Mouse (Mus musculus) embryonic stem cell, embryonic (primary cell): Measurements from ENCODE around the gene Sec22b.

ENCODE experiments used
- CTCF ChIA-PET, 4 experiments: fragments of 300-600 bp in 2 of 4; fragments of 350-600 bp in 2 of 4; sonication (Branson Sonifier 250); formaldehyde crosslinking; loops; one replicate each; lab custom pipeline; 2022; ENCODE audit warnings: inconsistent platforms in 2 of 4; lab: Charles Lee
- POLR2A ChIA-PET, 4 experiments: fragments of 300-600 bp in 2 of 4; fragments of 350-600 bp in 2 of 4; sonication (Branson Sonifier 250); formaldehyde crosslinking; loops; one replicate each; lab custom pipeline; 2022; ENCODE audit warnings: antibody characterized with exemption in 4 of 4, inconsistent platforms in 1 of 4; lab: Charles Lee

Gene Sec22b

DNA sequence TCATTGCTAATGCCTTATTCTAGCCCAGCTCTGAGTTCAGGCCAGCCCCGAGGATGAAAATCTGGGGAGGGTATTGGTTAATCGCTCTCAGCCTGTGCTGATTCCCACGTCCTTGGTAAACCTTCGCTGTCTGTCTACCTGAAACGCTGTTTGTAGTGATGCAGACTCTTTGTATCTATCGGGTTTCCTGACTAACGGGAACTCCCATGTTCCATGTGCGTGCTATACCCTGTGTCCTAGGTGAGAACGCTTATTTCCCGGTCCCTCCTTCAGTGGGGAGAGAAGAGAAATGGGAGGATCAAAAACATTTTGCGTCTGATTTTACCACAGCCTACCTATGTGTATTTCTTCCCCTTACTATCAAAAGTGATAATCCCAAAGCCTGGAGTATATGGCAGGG is 31.8 kb downstream of the Sec22b start:
- POLR2A ChIA-PET = interaction anchor here in 2 of 4 experiments (0.6 to 1.1 kb wide), 3 partner anchors 49 to 1301 kb away, joined by 3 to 4 read pairs (median 3); no protein-coding TSS in a partner anchor
- CTCF ChIA-PET = interaction anchor here in 2 of 4 experiments (0.7 to 1.0 kb wide), 2 partner anchors 243 to 339 kb away, joined by 3 read pairs; no protein-coding TSS in a partner anchor

DNA sequence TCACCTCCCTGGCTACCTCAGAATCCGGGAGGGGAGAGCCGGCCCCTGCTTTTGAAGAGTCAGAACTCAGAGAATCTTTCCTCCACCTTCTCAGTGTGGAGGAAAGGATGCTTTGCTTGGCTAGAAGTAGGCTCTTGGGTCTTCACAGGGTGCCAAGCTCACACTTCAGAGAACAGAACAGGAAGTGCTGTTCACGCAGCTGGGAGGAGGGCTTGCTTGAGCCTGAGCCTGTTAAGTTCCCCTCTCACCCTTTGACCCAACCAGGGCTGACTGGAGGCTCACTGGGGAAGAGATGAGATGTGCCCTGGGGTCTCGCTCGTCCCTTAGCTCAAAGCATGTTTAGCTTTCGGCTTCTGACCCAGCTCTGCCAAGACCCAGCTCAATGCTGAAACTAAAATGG is 32.3 kb downstream of the Sec22b start:
- POLR2A ChIA-PET = interaction anchor here in 2 of 4 experiments (0.5 to 1.0 kb wide), 5 partner anchors 11 to 1301 kb away, joined by 3 to 4 read pairs (median 3); no protein-coding TSS in a partner anchor
- CTCF ChIA-PET = interaction anchor here in 2 of 4 experiments (0.7 to 1.0 kb wide), 2 partner anchors 242 to 339 kb away, joined by 3 read pairs; no protein-coding TSS in a partner anchor

DNA sequence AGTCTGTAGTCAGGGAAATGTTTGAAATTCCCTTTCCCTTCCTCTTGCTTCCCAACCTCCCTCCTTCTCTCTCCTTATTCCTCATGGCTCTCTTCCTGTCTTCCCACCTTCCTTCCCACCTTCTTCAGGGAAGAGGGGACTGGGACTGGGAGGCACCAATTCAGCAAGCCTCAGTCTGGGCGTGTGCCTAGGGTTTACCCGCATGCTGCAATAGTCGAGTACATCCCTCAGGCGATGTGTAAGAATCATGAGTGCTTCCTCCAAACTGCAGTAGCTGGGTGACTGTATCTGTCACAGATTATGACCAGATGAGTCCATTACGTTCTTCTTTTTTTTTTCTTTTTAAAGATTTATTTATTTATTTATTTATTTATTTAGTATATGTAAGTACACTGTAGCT is 32.8 kb downstream of the Sec22b start:
- ChIA-PET POLR2A (interaction anchor here in 2 of 4 experiments (0.5 to 1.0 kb wide), 3 partner anchors 10 to 1077 kb away, joined by 3 read pairs; no protein-coding TSS in a partner anchor), CTCF (interaction anchor here in 1 of 4 experiments (1.0 kb wide), 1 partner anchor 242 kb away, joined by 3 read pairs; no protein-coding TSS in a partner anchor)

DNA sequence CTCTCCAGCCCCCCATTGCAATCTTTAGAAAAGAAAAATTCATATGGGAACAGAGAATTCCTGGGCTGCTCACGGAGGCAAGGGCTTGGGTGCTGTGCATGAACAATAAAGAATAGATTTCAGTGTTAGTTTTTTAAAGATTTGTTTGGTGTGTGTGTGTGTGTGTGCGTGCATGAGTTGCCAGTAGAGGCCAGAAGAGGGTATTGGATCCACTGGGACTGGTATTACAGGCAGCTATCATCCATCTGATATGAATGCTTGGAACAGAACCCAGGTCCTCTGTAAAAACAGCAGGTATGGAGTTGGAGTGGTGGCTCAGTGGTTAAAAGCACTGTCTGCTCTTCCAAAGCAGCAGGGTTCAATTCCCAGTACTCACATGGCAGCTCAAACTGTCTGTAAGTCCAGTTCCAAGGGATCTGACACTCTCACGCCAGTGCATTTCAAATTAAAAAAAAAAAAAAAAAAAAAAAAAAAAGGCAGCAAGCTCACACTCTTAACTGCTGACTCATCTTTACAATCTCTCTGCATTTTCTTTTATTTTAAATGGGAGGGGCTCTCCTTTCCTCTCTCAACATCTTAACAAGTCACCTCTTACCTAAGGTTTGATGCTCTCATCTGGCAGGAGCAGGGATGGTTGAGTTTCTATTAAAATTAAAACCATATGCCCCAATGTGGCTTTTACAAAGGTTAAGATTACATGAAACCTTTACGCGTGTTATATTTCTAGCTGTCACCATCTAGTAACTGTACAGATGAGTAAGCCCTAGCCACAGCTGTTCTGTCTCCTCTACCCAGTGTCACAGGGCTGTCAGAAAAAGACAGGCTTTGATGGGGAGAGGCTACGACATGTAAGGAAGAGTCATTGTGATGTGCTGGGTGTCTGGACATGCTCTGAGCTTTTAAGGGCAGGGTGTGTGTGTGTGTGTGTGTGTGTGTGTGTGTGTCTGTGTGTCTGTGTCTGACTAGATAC is 33.6 kb downstream of the Sec22b start:
- POLR2A ChIA-PET = interaction anchor here in 2 of 4 experiments (0.6 to 1.0 kb wide), 2 partner anchors 9 to 20 kb away, joined by 3 read pairs; no protein-coding TSS in a partner anchor
- CTCF ChIA-PET = interaction anchor here in 2 of 4 experiments (0.7 to 1.3 kb wide), 2 partner anchors 20 to 184 kb away, joined by 3 to 6 read pairs; no protein-coding TSS in a partner anchor

DNA sequence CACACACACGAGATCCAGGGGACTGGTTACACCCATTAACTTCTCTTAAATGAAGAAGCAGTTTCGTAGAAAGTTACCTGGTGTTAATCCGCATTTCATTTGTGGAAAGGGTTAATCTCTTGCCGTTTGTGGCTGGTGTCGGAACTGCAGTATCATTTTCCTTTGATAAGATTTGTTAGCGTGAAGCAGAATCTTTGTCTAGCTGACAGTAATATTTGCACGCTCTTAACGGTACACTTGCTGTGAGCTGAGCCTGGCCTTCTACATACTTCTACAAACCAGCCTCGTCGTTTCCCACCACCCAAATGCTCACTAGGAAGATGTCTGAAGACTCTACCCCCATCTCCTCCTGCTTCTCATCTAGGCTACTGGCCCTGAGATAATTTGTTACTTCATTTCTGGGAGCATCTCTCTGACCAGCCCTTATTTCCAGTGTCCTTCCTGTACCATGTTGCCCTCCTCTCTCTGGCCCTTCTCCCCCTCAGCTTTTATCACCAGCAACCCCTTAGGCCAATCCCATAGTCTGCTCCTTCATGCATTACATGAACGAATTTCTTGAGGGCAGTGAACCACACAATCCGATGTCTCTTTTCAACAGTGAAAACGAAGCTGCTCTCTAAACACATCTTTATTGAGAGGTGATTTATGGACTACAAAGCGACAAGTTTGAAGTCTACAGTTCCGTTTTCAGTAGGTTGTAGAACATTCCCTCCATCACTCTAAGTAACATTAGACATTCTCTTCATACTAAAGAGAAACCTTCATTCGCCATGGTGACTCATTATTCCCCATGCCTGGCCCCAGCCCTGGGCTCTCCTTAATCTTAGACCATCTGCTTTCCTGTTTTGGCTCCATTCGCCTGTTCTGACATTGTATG is 36.3 kb downstream of the Sec22b start:
- ChIA-PET CTCF (no interaction called here), POLR2A (interaction anchor here in 1 of 4 experiments (0.5 to 0.7 kb wide), 2 partner anchors 9 to 324 kb away, joined by 4 to 6 read pairs; no protein-coding TSS in a partner anchor)

GRCm38 (mm10) chr3:97937945-97938266 is 36.9 kb downstream of the Sec22b start:
- CTCF ChIA-PET = no interaction called here
- POLR2A ChIA-PET = no interaction called here

DNA sequence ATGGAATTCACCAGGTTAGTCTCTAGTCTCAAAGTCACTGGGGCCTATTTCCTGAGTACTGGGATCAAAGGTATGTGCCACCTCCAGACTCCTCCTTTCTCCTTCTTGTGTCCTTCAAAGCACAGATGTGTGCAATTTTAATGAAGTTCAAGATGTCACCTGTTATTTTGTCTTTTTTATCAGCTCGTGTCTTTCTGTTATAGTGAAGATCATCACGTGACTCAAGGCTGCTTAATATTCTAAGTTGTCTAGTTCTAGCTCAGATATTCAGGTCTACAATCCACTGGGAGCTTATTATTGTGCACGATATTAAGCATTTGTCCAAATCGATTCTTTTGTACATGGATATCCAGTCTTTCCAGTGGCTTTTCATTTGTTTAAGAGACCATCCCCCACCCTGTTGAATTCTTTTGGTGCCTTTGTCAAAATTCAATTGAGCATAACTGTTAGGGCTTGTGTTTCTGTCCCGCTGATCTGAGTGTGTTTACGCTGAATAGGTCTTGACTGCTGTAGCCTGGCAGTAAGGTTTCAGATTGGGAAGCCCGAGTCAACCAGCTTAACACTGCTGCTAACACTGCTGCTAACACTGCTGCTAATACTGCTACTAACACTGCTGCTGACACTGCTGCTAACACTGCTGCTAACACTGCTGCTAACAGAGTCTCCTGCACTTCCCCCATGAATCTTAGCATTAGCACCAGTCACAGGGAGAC is 38.0 kb downstream of the Sec22b start:
- ChIA-PET POLR2A (no interaction called here), CTCF (interaction anchor here in 1 of 4 experiments (0.6 kb wide), 1 partner anchor 806 kb away, joined by 5 read pairs; no protein-coding TSS in a partner anchor)

DNA sequence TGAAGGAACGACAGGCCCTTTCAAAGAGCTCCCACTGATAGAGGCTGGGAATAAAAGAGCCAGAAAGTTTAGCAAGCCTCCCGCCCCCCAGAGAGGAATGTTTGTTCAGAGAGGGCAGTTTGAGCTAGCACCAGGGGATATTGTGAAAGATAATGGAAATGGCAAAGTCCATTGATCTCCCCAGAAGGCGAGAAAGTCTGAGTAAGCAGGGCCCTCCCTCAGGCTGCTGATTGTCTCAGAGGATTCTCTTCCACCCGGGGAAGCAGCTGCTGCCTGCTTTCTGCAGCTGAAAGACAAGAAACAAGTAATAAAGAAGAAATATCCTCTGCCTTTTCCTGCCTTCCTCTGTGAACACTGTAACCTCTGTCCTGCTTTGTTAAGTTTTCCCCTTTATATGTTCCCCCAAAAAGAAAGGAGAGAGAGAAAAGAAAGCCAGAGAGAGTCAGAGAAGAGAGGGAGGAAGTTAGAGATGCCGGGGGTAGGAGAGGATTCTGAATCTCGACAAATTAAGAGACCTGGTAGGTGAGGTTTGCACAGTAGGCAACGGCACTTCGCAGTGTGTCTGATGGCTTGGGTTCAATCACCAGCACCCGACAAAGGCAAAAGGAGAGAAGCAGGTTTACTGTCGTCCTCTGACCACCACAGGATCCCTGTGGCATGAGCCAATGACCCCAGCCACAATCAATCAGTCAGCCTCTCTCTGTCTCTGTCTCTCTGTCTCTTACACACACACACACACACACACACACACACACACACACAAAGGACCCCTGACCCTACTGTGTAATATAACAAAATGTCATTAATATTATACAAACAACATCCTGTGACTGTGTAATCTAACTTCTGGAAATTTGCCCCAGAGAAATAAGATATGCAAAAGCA is 38.9 kb downstream of the Sec22b start:
- ChIA-PET POLR2A (no interaction called here), CTCF (no interaction called here)

DNA sequence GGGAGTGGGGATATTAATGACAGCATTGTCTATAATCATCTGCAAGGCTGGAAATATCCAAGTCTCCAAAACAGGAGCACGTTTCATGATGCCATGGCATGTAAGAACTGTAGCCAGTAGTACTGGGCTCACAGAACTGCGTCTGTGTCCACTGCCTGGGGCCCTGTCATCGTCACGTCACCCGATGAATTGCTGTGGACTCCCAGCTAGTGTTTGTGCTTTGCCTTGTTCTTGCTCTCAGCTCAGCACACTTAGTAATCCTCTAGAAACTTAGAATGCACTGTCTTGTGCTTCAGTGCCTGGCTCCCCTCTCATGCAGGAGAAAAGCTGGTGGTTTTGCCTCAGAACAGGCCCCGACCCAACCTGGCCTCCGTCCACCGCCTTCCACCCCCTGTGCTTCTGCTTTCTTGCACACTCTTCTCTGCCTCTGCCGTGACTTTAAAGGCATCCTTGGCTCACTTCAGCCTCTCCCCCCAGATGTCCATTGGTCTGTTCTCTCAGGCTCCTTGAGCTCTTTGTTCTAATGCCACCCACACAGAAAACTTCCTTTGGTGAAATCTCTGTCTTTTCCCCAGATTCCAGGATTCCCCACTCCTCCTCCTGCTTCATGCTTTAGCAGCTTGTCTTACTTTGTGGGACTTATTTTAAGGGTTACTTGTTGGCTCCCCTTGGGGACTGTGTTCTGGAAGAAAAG is 39.7 kb downstream of the Sec22b start:
- POLR2A ChIA-PET = no interaction called here
- CTCF ChIA-PET = interaction anchor here in 2 of 4 experiments (0.6 to 2.0 kb wide), 2 partner anchors 259 to 281 kb away, joined by 5 read pairs; no protein-coding TSS in a partner anchor

GRCm38 (mm10) chr3:97941440-97942259 is 40.7 kb downstream of the Sec22b start:
- POLR2A ChIA-PET = interaction anchor here in 2 of 4 experiments (0.6 to 0.8 kb wide), 2 partner anchors 40 to 254 kb away, joined by 3 to 4 read pairs; partner anchors contain the start of gene Sec22b (in 1 of the 2)
- CTCF ChIA-PET = interaction anchor here in 3 of 4 experiments (0.6 to 2.0 kb wide), 3 partner anchors 260 to 280 kb away, joined by 3 to 5 read pairs (median 5); no protein-coding TSS in a partner anchor

GRCm38 (mm10) chr3:97942260-97942950 is 41.4 kb downstream of the Sec22b start:
- ChIA-PET CTCF (interaction anchor here in 2 of 4 experiments (0.6 to 2.0 kb wide), 3 partner anchors 246 to 261 kb away, joined by 3 to 5 read pairs (median 3); no protein-coding TSS in a partner anchor), POLR2A (interaction anchor here in 2 of 4 experiments (0.6 to 0.8 kb wide), 2 partner anchors 41 to 254 kb away, joined by 3 to 4 read pairs; partner anchors contain the start of gene Sec22b (in 1 of the 2))

- ChIA-PET POLR2A (interaction anchor here in 1 of 4 experiments (1.3 kb wide), 1 partner anchor 11 kb away, joined by 3 read pairs; no protein-coding TSS in a partner anchor), CTCF (no interaction called here)
Measured at GRCm38 (mm10) chr3:97944462-97944861, 43.5 kb downstream of the Sec22b start.

DNA sequence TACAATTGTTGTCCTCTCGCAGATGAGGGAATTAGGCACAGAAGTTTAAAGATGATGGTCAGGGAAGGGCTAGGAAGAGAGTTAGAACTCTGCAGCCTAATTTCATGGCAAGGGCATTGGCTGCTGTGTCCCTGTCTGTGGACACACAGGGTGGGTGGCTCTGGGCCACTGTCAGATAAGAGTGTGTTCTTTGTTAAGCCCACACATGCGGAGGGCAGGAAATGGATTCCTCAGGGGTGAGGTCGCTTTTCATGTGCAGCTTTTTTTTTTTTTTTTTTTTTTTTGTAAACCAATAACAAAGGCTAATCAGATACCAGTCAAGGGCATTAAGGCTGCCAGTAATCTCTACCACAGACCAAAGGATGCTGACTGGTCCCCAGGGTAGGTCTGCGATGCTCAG is 45.4 kb downstream of the Sec22b start:
- CTCF ChIA-PET = interaction anchor here in 1 of 4 experiments (0.6 kb wide), 2 partner anchors 79 to 192 kb away, joined by 3 to 4 read pairs; no protein-coding TSS in a partner anchor
- POLR2A ChIA-PET = interaction anchor here in 1 of 4 experiments (1.1 kb wide), 1 partner anchor 9 kb away, joined by 4 read pairs; no protein-coding TSS in a partner anchor

GRCm38 (mm10) chr3:97948518-97948917 is 47.5 kb downstream of the Sec22b start:
- ChIA-PET POLR2A (no interaction called here), CTCF (no interaction called here)
